Mouse (Mus musculus) limb, embryonic 14.5 days (tissue): ENCODE measurements around the gene Gm20683. TPM values are rescaled to one million over a fixed set of nuclear protein-coding genes. Genes with fewer than 3 reads are reported as not detected.
A peak's percentile ranks its signal among the peaks of the same experiment; 100 is the strongest.

Experiments
- ATAC-seq: fragments of 200-750 bp; cut with Nextera tagmentation; 2 replicates; pipeline ENCODE4 v1.8.0; 2017; ENCODE audit warnings: low read depth, moderate number of reproducible peaks, moderate TSS enrichment; ENCODE audit not compliant: low FRiP score
- DNase-seq: peaks from one replicate; pipeline ENCODE4 v3.0.0-alpha.2; 2015; ENCODE audit warnings: low spot score
- H3K27ac ChIP-seq: fragments of 300-500 bp; sonication (generic); replicated peaks from 2 replicates; pipeline ENCODE4 v1.5.1; 2014; ENCODE audit warnings: low read depth, mild to moderate bottlenecking, low read length, moderate library complexity, mixed read lengths
- H3K27me3 ChIP-seq: fragments of 300-500 bp; sonication (generic); 2 replicates; pipeline ENCODE4 v1.6.1; 2014; ENCODE audit warnings: low read length, mixed read lengths; ENCODE audit not compliant: control insufficient read depth, insufficient read depth
- H3K36me3 ChIP-seq: fragments of 300-500 bp; sonication (generic); 2 replicates; pipeline ENCODE4 v1.6.1; 2014; ENCODE audit warnings: mild to moderate bottlenecking, low read length, moderate library complexity, mixed read lengths; ENCODE audit not compliant: control insufficient read depth, insufficient read depth
- H3K4me1 ChIP-seq: fragments of 300-500 bp; sonication (generic); 2 replicates; pipeline ENCODE4 v1.6.1; 2014; ENCODE audit warnings: antibody characterized with exemption, low read length, mixed read lengths; ENCODE audit not compliant: control insufficient read depth, insufficient read depth
- H3K4me2 ChIP-seq: fragments of 300-500 bp; sonication (generic); replicated peaks from 2 replicates; pipeline ENCODE4 v1.6.1; 2014; ENCODE audit warnings: low read depth, mild to moderate bottlenecking, low read length, moderate library complexity; ENCODE audit not compliant: severe bottlenecking
- H3K4me3 ChIP-seq: fragments of 300-500 bp; sonication (generic); replicated peaks from 2 replicates; pipeline ENCODE4 v1.5.1; 2014; ENCODE audit warnings: low read length
- H3K9ac ChIP-seq: fragments of 300-500 bp; sonication (generic); 2 replicates; pipeline ENCODE4 v1.6.1; 2014; ENCODE audit warnings: mild to moderate bottlenecking, low read depth, low read length, moderate library complexity; ENCODE audit not compliant: severe bottlenecking
- H3K9me3 ChIP-seq: fragments of 300-500 bp; sonication (generic); 2 replicates; pipeline ENCODE4 v1.6.1; 2016; ENCODE audit warnings: low read length; ENCODE audit not compliant: control insufficient read depth
- POLR2A ChIP-seq: fragments of 200-500 bp; IDR thresholded peaks from 2 replicates; pipeline ENCODE4 v1.8.0; 2012; ENCODE audit warnings: inconsistent platforms, mild to moderate bottlenecking, moderate library complexity, borderline replicate concordance; ENCODE audit not compliant: insufficient read depth, insufficient read length; ENCODE audit errors: extremely low read depth
- WGBS: fragments of 180-500 bp; shearing (Covaris S2); extraction: QIAGEN DNeasy Blood & Tissue Kit; methylation state at CpG from one replicate; pipeline ENCODE4 v1.1.7; 2014; 5-methylcytosine and 5-hydroxymethylcytosine counted together
- microRNA-seq: library from miRNA; unstranded; fragments of <30 nt; microRNA quantifications from one replicate; pipeline ENCODE4, GENCODE M21; 2016
- polyA plus RNA-seq, 2 experiments: library from polyadenylated mRNA; depleted of rRNA in 1 of 2; stranded (reverse) in 1 of 2; unstranded in 1 of 2; fragments of >200 nt; fragmentation: Nextera tagmentation in 1 of 2; extraction: Ambion mirVana in 1 of 2; gene quantifications; 2 replicates each; pipeline versions ENCODE4 v1.2.1 to v1.2.3; 2012 to 2014

Gene Gm20683
- polyA plus RNA-seq, 2 experiments = 2.5 to 13.0 TPM

DNA sequence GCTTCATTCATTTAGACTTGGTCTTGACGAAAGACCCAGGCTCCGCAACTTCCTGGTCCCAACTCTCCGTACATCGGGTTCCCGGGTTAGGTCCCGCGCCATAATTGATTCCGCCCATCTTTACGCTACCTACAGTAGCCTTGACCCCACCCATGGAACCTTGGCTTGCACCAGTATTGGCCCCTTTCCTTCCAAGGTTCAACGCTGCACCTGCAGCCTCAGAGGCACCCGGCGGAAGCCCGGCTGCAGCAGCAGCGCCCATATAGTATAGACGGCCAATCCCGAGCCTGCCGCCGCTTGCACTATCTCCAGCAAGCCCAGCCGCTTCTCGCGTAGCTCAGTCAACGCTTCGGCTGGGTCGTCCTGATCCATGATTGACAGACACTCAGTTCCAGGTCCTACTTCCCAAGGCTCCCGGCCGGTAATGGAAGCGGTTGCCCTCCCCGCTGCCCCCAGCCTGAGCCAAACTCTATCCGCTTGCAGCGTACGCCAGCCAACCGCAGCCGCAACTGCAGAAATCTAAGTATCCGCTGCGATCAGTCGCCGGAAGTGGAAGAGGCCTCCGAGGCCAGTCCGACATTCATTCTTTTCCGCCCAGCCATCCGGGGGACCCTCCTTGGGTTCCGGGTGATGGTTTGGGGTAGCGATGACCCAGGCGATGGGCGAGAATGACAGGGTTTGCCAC lies 49.6 kb downstream of the Gm20683 start:
- WGBS = 2% methylated on average over 39 of the region's 45 CpGs
- peak; percentile 70 for DNase-seq
- Histone ChIP-seq H3K4me2 (peak overlapping the region; percentile 97), H3K9ac (peak overlapping the region; percentile 60), H3K36me3 (peaks cover 15% of the 10 kb centered on the region), H3K27ac (peak overlapping the region; percentile 84), H3K4me1 (peaks cover 23% of the 10 kb centered on the region), H3K27me3 (no peaks in the 10 kb centered on the region), H3K4me3 (peak overlapping the region; percentile 59), H3K9me3 (no peaks in the 10 kb centered on the region)
- ATAC-seq = peak; percentile 73
- peak; percentile 60; the same call in 1 of the 2 replicates for TF ChIP-seq POLR2A

DNA sequence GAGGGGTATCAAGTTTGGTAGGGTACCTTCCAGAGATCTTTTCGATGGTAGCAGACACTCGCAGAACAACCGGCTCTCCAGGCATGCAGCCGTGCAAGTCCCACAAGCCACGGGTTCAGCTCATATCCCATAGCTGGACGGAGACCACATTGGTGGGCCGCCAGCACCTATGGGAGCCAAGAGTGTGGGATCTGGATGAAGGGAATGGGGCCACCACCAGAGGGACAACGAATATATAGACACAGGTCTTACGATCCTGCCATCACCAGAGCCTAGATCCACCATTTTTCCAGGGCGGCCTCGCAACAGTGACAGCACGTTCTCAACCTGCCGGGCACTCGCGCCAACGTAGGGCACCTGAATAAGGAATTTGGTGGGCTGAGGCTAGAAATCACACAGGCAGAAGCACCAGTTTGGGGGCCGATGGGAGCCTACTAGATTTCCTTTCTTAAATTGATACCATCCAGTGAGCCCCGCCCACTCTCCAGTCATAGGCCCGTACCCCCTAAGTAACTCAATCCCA lies 50.2 kb downstream of the Gm20683 start:
- TF ChIP-seq POLR2A = no peak
- peak overlapping the region; percentile 97 for H3K4me2 ChIP-seq
- peaks cover 17% of the 10 kb centered on the region for H3K36me3 ChIP-seq
- H3K27ac ChIP-seq = 0 out of 2 replicates have a peak overlapping the region, but pooled peaks have one; percentile 84
- DNase-seq (no peak), ATAC-seq (no peak; the same call in 1 of the 2 replicates)
- no peaks in the 10 kb centered on the region for H3K9me3 ChIP-seq
- 21% methylated on average over 19 of the region's 19 CpGs for WGBS
- no peaks in the 10 kb centered on the region for H3K27me3 ChIP-seq
- H3K4me1 ChIP-seq = peaks cover 23% of the 10 kb centered on the region
- H3K4me3 ChIP-seq = peak overlapping the region; percentile 59
- H3K9ac ChIP-seq = peak overlapping the region; percentile 60

- no peak overlapping the region for H3K27ac ChIP-seq
- no peaks in the 10 kb centered on the region for H3K9me3 ChIP-seq
- TF ChIP-seq POLR2A = no peak
- DNase-seq (no peak), ATAC-seq (no peak)
- H3K27me3 ChIP-seq = no peaks in the 10 kb centered on the region
- H3K36me3 ChIP-seq = peaks cover 40% of the 10 kb centered on the region
- no peak overlapping the region for H3K4me3 ChIP-seq
- WGBS = 94% methylated on average over 9 of the region's 9 CpGs
- H3K4me1 ChIP-seq = peaks cover 20% of the 10 kb centered on the region
- no peak overlapping the region for H3K4me2 ChIP-seq
- no peak overlapping the region for H3K9ac ChIP-seq
These were observed 54.6 kb downstream of the Gm20683 start for GRCm38 (mm10) chr17:25786781-25787504.

- no peak for DNase-seq
- peaks cover 47% of the 10 kb centered on the region for H3K36me3 ChIP-seq
- peak within 1 kb of the TSS; percentile 70 for H3K4me2 ChIP-seq
- 87% methylated on average over 3 of the region's 3 CpGs for WGBS
- peak within 1 kb of the TSS; percentile 59 for H3K27ac ChIP-seq
- H3K4me3 ChIP-seq = peak within 1 kb of the TSS; percentile 53
- peaks cover 17% of the 10 kb centered on the region for H3K4me1 ChIP-seq
- H3K27me3 ChIP-seq = no peaks in the 10 kb centered on the region
- H3K9ac ChIP-seq = peak within 1 kb of the TSS; percentile 52
- no peaks in the 10 kb centered on the region for H3K9me3 ChIP-seq
- TF ChIP-seq POLR2A = no peak
- ATAC-seq = no peak
These were observed 55.3 kb downstream of the Gm20683 start, which contains the start of gene Ccdc78 for GRCm38 (mm10) chr17:25786280-25786679. TSS of gene Ccdc78 (plus strand) at chr17:25786580.

DNA sequence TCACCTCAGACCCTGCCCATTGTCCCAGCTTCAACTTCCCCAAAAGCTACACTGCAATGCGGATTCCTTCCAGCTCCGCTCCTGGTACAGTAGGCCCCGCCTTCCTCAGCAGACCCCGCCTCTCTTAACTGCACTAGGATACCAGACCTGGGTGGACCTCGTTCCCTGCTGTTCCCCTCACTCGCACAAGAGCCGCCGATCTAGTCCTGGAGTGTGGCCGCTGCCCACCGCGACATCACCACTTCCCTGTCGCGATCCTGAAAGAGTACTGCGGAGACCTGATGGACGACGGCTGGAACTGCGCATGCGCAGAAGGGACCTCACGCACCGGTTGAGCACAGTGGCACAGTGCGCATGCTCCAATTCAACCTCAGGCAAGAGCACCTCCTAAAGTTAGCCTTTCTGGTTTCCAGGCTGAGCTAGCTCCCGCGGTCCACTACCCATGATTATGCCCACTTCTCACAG lies 56.2 kb downstream of the Gm20683 start, which contains the start of gene Haghl:
TSS of gene Haghl (minus strand) at position 393 of the 465 bp plus-strand sequence.
- peak; percentile 96 for DNase-seq
- under 1% methylated on average over 23 of the region's 23 CpGs for WGBS

More for the DNA sequence above, 56.2 kb downstream of the Gm20683 start, which contains the start of gene Haghl:
- H3K4me1 ChIP-seq = peaks cover 13% of the 10 kb centered on the region
- H3K9ac ChIP-seq = peak within 1 kb of the TSS; percentile 52
- H3K36me3 ChIP-seq = peaks cover 47% of the 10 kb centered on the region
- peak within 1 kb of the TSS; percentile 59 for H3K27ac ChIP-seq
- no peaks in the 10 kb centered on the region for H3K9me3 ChIP-seq
- TF ChIP-seq POLR2A = 0 out of 2 replicates have a peak, but pooled peaks have one; percentile 41
- H3K27me3 ChIP-seq = no peaks in the 10 kb centered on the region
- peak within 1 kb of the TSS; percentile 53 for H3K4me3 ChIP-seq
- peak; percentile 90 for ATAC-seq
- H3K4me2 ChIP-seq = peak within 1 kb of the TSS; percentile 70

Small RNA genes within 50 kb of the gene (microRNA-seq; reads per million reads assigned to microRNA genes)
- gene Mir3082 = not detected

Other genes starting within 250 kb of the Gm20683 start
- 0.56 and 0.74 TPM in 2 replicates for gene Gng13, start 124.6 kb downstream of the Gm20683 start, polyA plus RNA-seq (2012; rRNA removed)
- 3.5 and 6.1 TPM in 2 replicates for gene Gng13, start 124.6 kb downstream of the Gm20683 start, polyA plus RNA-seq (2014; fragmentation: Nextera tagmentation; extraction: Ambion mirVana)
- 34.5 and 34.6 TPM in 2 replicates for gene Chtf18, start 114.3 kb downstream of the Gm20683 start, polyA plus RNA-seq (2012; rRNA removed)
- 14.7 and 16.1 TPM in 2 replicates for gene Chtf18, start 114.3 kb downstream of the Gm20683 start, polyA plus RNA-seq (2014; fragmentation: Nextera tagmentation; extraction: Ambion mirVana)
- gene Rpusd1, start 114.1 kb downstream of the Gm20683 start, polyA plus RNA-seq (2012; rRNA removed) = 48.2 and 71.7 TPM in 2 replicates
- 26.1 and 26.6 TPM in 2 replicates for gene Rpusd1, start 114.1 kb downstream of the Gm20683 start, polyA plus RNA-seq (2014; fragmentation: Nextera tagmentation; extraction: Ambion mirVana)
- 0.10 and 0.13 TPM in 2 replicates for gene Mslnl, start 105.7 kb downstream of the Gm20683 start, polyA plus RNA-seq (2012; rRNA removed)
- gene Mslnl, start 105.7 kb downstream of the Gm20683 start, polyA plus RNA-seq (2014; fragmentation: Nextera tagmentation; extraction: Ambion mirVana) = 0.10 and 0.22 TPM in 2 replicates
- gene Msln, start 87.4 kb downstream of the Gm20683 start, polyA plus RNA-seq (2012; rRNA removed) = 0.23 and 5.5 TPM in 2 replicates
- 0.37 and 0.95 TPM in 2 replicates for gene Msln, start 87.4 kb downstream of the Gm20683 start, polyA plus RNA-seq (2014; fragmentation: Nextera tagmentation; extraction: Ambion mirVana)
- 24.9 and 26.0 TPM in 2 replicates for gene Narfl, start 68.0 kb downstream of the Gm20683 start, polyA plus RNA-seq (2012; rRNA removed)
- gene Narfl, start 68.0 kb downstream of the Gm20683 start, polyA plus RNA-seq (2014; fragmentation: Nextera tagmentation; extraction: Ambion mirVana) = 24.2 and 26.1 TPM in 2 replicates
- 113 and 119 TPM in 2 replicates for gene Haghl, start 56.1 kb downstream of the Gm20683 start, polyA plus RNA-seq (2012; rRNA removed)
- gene Haghl, start 56.1 kb downstream of the Gm20683 start, polyA plus RNA-seq (2014; fragmentation: Nextera tagmentation; extraction: Ambion mirVana) = 69.3 and 78.0 TPM in 2 replicates
- gene Ccdc78, start 55.2 kb downstream of the Gm20683 start, polyA plus RNA-seq (2012; rRNA removed) = 0.06 and 0.10 TPM in 2 replicates
- not detected in 2 replicates for gene Ccdc78, start 55.2 kb downstream of the Gm20683 start, polyA plus RNA-seq (2014; fragmentation: Nextera tagmentation; extraction: Ambion mirVana)
- gene Fam173a, start 48.9 kb downstream of the Gm20683 start, polyA plus RNA-seq (2012; rRNA removed) = 114 and 117 TPM in 2 replicates
- 72.5 and 73.8 TPM in 2 replicates for gene Fam173a, start 48.9 kb downstream of the Gm20683 start, polyA plus RNA-seq (2014; fragmentation: Nextera tagmentation; extraction: Ambion mirVana)
- not detected in 2 replicates for gene AC134908.4, start 46.1 kb downstream of the Gm20683 start, polyA plus RNA-seq (2012; rRNA removed)
- 0.30 TPM in 1 of 2 replicates, not detected in the other for gene AC134908.4, start 46.1 kb downstream of the Gm20683 start, polyA plus RNA-seq (2014; fragmentation: Nextera tagmentation; extraction: Ambion mirVana)
- gene Metrn, start 44.6 kb downstream of the Gm20683 start, polyA plus RNA-seq (2012; rRNA removed) = 83.6 and 119 TPM in 2 replicates
- gene Metrn, start 44.6 kb downstream of the Gm20683 start, polyA plus RNA-seq (2014; fragmentation: Nextera tagmentation; extraction: Ambion mirVana) = 10.5 and 12.6 TPM in 2 replicates
- 6.5 and 12.2 TPM in 2 replicates for gene Fbxl16, start 32.7 kb downstream of the Gm20683 start, polyA plus RNA-seq (2012; rRNA removed)
- gene Fbxl16, start 32.7 kb downstream of the Gm20683 start, polyA plus RNA-seq (2014; fragmentation: Nextera tagmentation; extraction: Ambion mirVana) = 2.0 and 2.5 TPM in 2 replicates
- 45.1 and 56.1 TPM in 2 replicates for gene Wdr24, start 18.1 kb downstream of the Gm20683 start, polyA plus RNA-seq (2012; rRNA removed)
- gene Wdr24, start 18.1 kb downstream of the Gm20683 start, polyA plus RNA-seq (2014; fragmentation: Nextera tagmentation; extraction: Ambion mirVana) = 26.0 and 27.7 TPM in 2 replicates
- gene Jmjd8, start 12.9 kb downstream of the Gm20683 start, polyA plus RNA-seq (2012; rRNA removed) = 64.4 and 79.2 TPM in 2 replicates
- 41.5 and 46.3 TPM in 2 replicates for gene Jmjd8, start 12.9 kb downstream of the Gm20683 start, polyA plus RNA-seq (2014; fragmentation: Nextera tagmentation; extraction: Ambion mirVana)
- 335 and 338 TPM in 2 replicates for gene Stub1, start 8.4 kb downstream of the Gm20683 start, polyA plus RNA-seq (2012; rRNA removed)
- gene Stub1, start 8.4 kb downstream of the Gm20683 start, polyA plus RNA-seq (2014; fragmentation: Nextera tagmentation; extraction: Ambion mirVana) = 349 and 350 TPM in 2 replicates
- 11.7 and 12.9 TPM in 2 replicates for gene Rhbdl1, start 4.5 kb downstream of the Gm20683 start, polyA plus RNA-seq (2012; rRNA removed)
- gene Rhbdl1, start 4.5 kb downstream of the Gm20683 start, polyA plus RNA-seq (2014; fragmentation: Nextera tagmentation; extraction: Ambion mirVana) = 1.9 and 2.3 TPM in 2 replicates
- gene Rhot2, start 3.1 kb upstream of the Gm20683 start, polyA plus RNA-seq (2012; rRNA removed) = 101 and 126 TPM in 2 replicates
- gene Rhot2, start 3.1 kb upstream of the Gm20683 start, polyA plus RNA-seq (2014; fragmentation: Nextera tagmentation; extraction: Ambion mirVana) = 10.6 and 16.9 TPM in 2 replicates
- 68.0 and 90.0 TPM in 2 replicates for gene Wdr90, start 19.7 kb upstream of the Gm20683 start, polyA plus RNA-seq (2012; rRNA removed)
- gene Wdr90, start 19.7 kb upstream of the Gm20683 start, polyA plus RNA-seq (2014; fragmentation: Nextera tagmentation; extraction: Ambion mirVana) = 18.1 and 22.1 TPM in 2 replicates
- gene Mcrip2, start 27.0 kb upstream of the Gm20683 start, polyA plus RNA-seq (2012; rRNA removed) = 12.3 and 13.1 TPM in 2 replicates
- 13.4 and 20.2 TPM in 2 replicates for gene Mcrip2, start 27.0 kb upstream of the Gm20683 start, polyA plus RNA-seq (2014; fragmentation: Nextera tagmentation; extraction: Ambion mirVana)
- gene Mettl26, start 33.3 kb upstream of the Gm20683 start, polyA plus RNA-seq (2012; rRNA removed) = 61.7 and 62.9 TPM in 2 replicates
- 51.4 and 52.0 TPM in 2 replicates for gene Mettl26, start 33.3 kb upstream of the Gm20683 start, polyA plus RNA-seq (2014; fragmentation: Nextera tagmentation; extraction: Ambion mirVana)
- 1.2 and 1.4 TPM in 2 replicates for gene Wfikkn1, start 39.1 kb upstream of the Gm20683 start, polyA plus RNA-seq (2012; rRNA removed)
- 0.68 and 0.77 TPM in 2 replicates for gene Wfikkn1, start 39.1 kb upstream of the Gm20683 start, polyA plus RNA-seq (2014; fragmentation: Nextera tagmentation; extraction: Ambion mirVana)
- 53.3 and 73.6 TPM in 2 replicates for gene Rab40c, start 78.0 kb upstream of the Gm20683 start, polyA plus RNA-seq (2012; rRNA removed)
- 20.8 and 23.2 TPM in 2 replicates for gene Rab40c, start 78.0 kb upstream of the Gm20683 start, polyA plus RNA-seq (2014; fragmentation: Nextera tagmentation; extraction: Ambion mirVana)
- gene Pigq, start 103.2 kb upstream of the Gm20683 start, polyA plus RNA-seq (2012; rRNA removed) = 95.4 and 141 TPM in 2 replicates
- gene Pigq, start 103.2 kb upstream of the Gm20683 start, polyA plus RNA-seq (2014; fragmentation: Nextera tagmentation; extraction: Ambion mirVana) = 48.7 and 48.8 TPM in 2 replicates
- gene Nhlrc4, start 103.2 kb upstream of the Gm20683 start, polyA plus RNA-seq (2012; rRNA removed) = 0.10 TPM in 2 replicates
- gene Nhlrc4, start 103.2 kb upstream of the Gm20683 start, polyA plus RNA-seq (2014; fragmentation: Nextera tagmentation; extraction: Ambion mirVana) = not detected in 2 replicates
- gene A930017K11Rik, start 110.8 kb upstream of the Gm20683 start, polyA plus RNA-seq (2012; rRNA removed) = 0.25 and 0.26 TPM in 2 replicates
- gene A930017K11Rik, start 110.8 kb upstream of the Gm20683 start, polyA plus RNA-seq (2014; fragmentation: Nextera tagmentation; extraction: Ambion mirVana) = 0.23 and 0.35 TPM in 2 replicates
- gene Capn15, start 144.0 kb upstream of the Gm20683 start, polyA plus RNA-seq (2012; rRNA removed) = 50.1 and 70.4 TPM in 2 replicates
- 31.0 and 31.2 TPM in 2 replicates for gene Capn15, start 144.0 kb upstream of the Gm20683 start, polyA plus RNA-seq (2014; fragmentation: Nextera tagmentation; extraction: Ambion mirVana)
- gene Rab11fip3, start 227.8 kb upstream of the Gm20683 start, polyA plus RNA-seq (2012; rRNA removed) = 39.0 and 47.9 TPM in 2 replicates
- 17.8 and 18.0 TPM in 2 replicates for gene Rab11fip3, start 227.8 kb upstream of the Gm20683 start, polyA plus RNA-seq (2014; fragmentation: Nextera tagmentation; extraction: Ambion mirVana)
- 32.5 and 34.7 TPM in 2 replicates for gene Decr2, start 248.6 kb upstream of the Gm20683 start, polyA plus RNA-seq (2012; rRNA removed)
- gene Decr2, start 248.6 kb upstream of the Gm20683 start, polyA plus RNA-seq (2014; fragmentation: Nextera tagmentation; extraction: Ambion mirVana) = 19.0 and 23.3 TPM in 2 replicates